Mouse (Mus musculus): ENCODE measurements around the gene Mrps23.

- TF ChIP-seq POLR2A (IDR thresholded peaks at IDR 0.05; ENCODE audit: insufficient read depth, low read length) = no peak
- no peak for TF ChIP-seq CTCF (IDR thresholded peaks at IDR 0.05; ENCODE audit: low read depth, low read length)
- TF ChIP-seq EP300 (IDR thresholded peaks at IDR 0.05; ENCODE audit: insufficient read depth, low read depth, low read length) = no peak
Observed at GRCm38 (mm10) chr11:88168611-88169010, 35.6 kb upstream of the Mrps23 start.

Data from ES-Bruce4 (cell line).